In the genomic region with DNA sequence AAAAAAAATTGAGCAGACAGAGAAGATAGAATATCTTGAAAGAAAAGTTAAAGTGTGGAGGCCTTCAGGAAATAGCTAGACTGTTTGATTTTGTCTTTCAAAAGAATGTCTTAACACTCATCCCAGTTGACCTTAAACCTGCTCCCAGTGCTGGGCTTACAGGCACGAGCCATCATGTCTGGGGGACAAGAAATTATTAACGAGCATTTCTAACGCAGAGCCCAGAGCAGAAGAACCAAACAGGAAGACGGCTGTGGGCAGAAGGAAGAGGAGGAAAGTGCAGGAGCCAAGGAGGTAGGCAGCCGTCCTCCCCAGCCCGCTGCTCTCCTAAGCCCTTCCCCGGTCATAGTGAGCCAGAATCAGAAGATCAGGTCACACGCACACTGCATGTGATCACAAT, we compare ENCODE assay signal across 1 mouse cellular context.
TF ChIP-seq lines count a peak whose summit lies in the region.

No protein-coding gene starts in this region.

TF ChIP-seq in MEL, 35 proteins besides CTCF, POLR2A, EP300 and RAD21:
- 0 out of 2 replicates have a peak, but pooled peaks have one; percentile 15 for TF ChIP-seq ZNF384 (IDR thresholded peaks at IDR 0.05; ENCODE audit: low read depth, low read length)
- TF ChIP-seq E2F4 (IDR thresholded peaks at IDR 0.05; ENCODE audit: borderline replicate concordance, low read depth, low read length) = no peak
TF ChIP-seq in MEL: peak in this region for 1.
